Mouse (Mus musculus) kidney, embryonic 16.5 days (tissue): ENCODE results near the gene Rnf111. TPM values are rescaled to one million over a fixed set of nuclear protein-coding genes. Genes with fewer than 3 reads are reported as not detected.
"Not testable (repeated sequence)": the region's sequence is repeated elsewhere in the genome, so short reads cannot be mapped to it uniquely, and the experiment has no call there.

Experiments
- ATAC-seq: fragments of 200-750 bp; cut with Nextera tagmentation; 2 replicates; pipeline ENCODE4 v1.8.0; 2017; ENCODE audit warnings: moderate TSS enrichment; ENCODE audit not compliant: low FRiP score, low TSS enrichment
- H3K27ac ChIP-seq: fragments of 300-500 bp; sonication (generic); 2 replicates; pipeline ENCODE4 v1.5.1; 2014; ENCODE audit warnings: low read length
- H3K27me3 ChIP-seq: fragments of 300-500 bp; sonication (generic); 2 replicates; pipeline ENCODE4 v1.6.1; 2014; ENCODE audit warnings: low read length, control low read depth, mixed read lengths; ENCODE audit not compliant: insufficient read depth
- H3K36me3 ChIP-seq: fragments of 300-500 bp; sonication (generic); 2 replicates; pipeline ENCODE4 v1.6.1; 2014; ENCODE audit warnings: low read length, control low read depth, mixed read lengths; ENCODE audit not compliant: insufficient read depth
- H3K4me1 ChIP-seq: fragments of 300-500 bp; sonication (generic); 2 replicates; pipeline ENCODE4 v1.6.1; 2014; ENCODE audit warnings: low read length, control low read depth, mixed read lengths; ENCODE audit not compliant: insufficient read depth
- H3K4me2 ChIP-seq: fragments of 300-500 bp; sonication (generic); replicated peaks from 2 replicates; pipeline ENCODE4 v1.6.1; 2014; ENCODE audit warnings: low read depth, low read length
- H3K4me3 ChIP-seq: fragments of 300-500 bp; sonication (generic); 2 replicates; pipeline ENCODE4 v1.5.1; 2014; ENCODE audit warnings: mild to moderate bottlenecking, low read length
- H3K9ac ChIP-seq: fragments of 300-500 bp; sonication (generic); replicated peaks from 2 replicates; pipeline ENCODE4 v1.6.1; 2014; ENCODE audit warnings: low read length
- H3K9me3 ChIP-seq: fragments of 300-500 bp; sonication (generic); 2 replicates; pipeline ENCODE4 v1.6.1; 2016; ENCODE audit warnings: low read length, control low read depth
- WGBS: fragments of 180-500 bp; shearing (Covaris S2); extraction: QIAGEN DNeasy Blood & Tissue Kit; methylation state at CpG from one replicate; pipeline ENCODE4 v1.1.7; 2014; 5-methylcytosine and 5-hydroxymethylcytosine counted together
- polyA plus RNA-seq: library from polyadenylated mRNA; unstranded; fragments of >200 nt; fragmentation: Nextera tagmentation; extraction: Ambion mirVana; gene quantifications from 2 replicates; pipeline ENCODE4 v1.2.1, GENCODE M21; 2015

Gene Rnf111
- polyA plus RNA-seq, 1 experiment from 2014 or later, result 27.1 TPM

GRCm38 (mm10) chr9:70475777-70476270 is 27.7 kb downstream of the Rnf111 start:
- Histone ChIP-seq H3K27ac (no peak overlapping the region), H3K27me3 (no peaks in the 10 kb centered on the region), H3K36me3 (peaks cover 38% of the 10 kb centered on the region), H3K9ac (no peak overlapping the region), H3K9me3 (no peaks in the 10 kb centered on the region), H3K4me1 (no peaks in the 10 kb centered on the region), H3K4me3 (no peak overlapping the region), H3K4me2 (no peak overlapping the region)
- no peak for ATAC-seq
- WGBS, result 92% methylated on average over 9 of the region's 9 CpGs

- ATAC-seq, result no peak
- H3K27ac ChIP-seq, result no peak overlapping the region
- H3K4me2 ChIP-seq, result no peak overlapping the region
- no peak overlapping the region for H3K4me3 ChIP-seq
- H3K4me1 ChIP-seq, result no peaks in the 10 kb centered on the region
- H3K9ac ChIP-seq, result no peak overlapping the region
- no peaks in the 10 kb centered on the region for H3K9me3 ChIP-seq
- 100% methylated on average over 1 of the region's 1 CpGs for WGBS
- H3K27me3 ChIP-seq, result no peaks in the 10 kb centered on the region
- H3K36me3 ChIP-seq, result peaks cover 33% of the 10 kb centered on the region
Observed at GRCm38 (mm10) chr9:70473400-70473799, 30.1 kb downstream of the Rnf111 start.

- WGBS, result 92% methylated on average over 11 of the region's 13 CpGs
- H3K27ac ChIP-seq, H3K9ac ChIP-seq, ATAC-seq, H3K27me3 ChIP-seq, H3K4me1 ChIP-seq, H3K4me3 ChIP-seq, H3K4me2 ChIP-seq, H3K9me3 ChIP-seq: not testable (repeated sequence)
- peaks cover 15% of the 10 kb centered on the region; the same call in 1 of the 2 replicates for H3K36me3 ChIP-seq
Observed at GRCm38 (mm10) chr9:70463091-70463490, 40.4 kb downstream of the Rnf111 start.

DNA sequence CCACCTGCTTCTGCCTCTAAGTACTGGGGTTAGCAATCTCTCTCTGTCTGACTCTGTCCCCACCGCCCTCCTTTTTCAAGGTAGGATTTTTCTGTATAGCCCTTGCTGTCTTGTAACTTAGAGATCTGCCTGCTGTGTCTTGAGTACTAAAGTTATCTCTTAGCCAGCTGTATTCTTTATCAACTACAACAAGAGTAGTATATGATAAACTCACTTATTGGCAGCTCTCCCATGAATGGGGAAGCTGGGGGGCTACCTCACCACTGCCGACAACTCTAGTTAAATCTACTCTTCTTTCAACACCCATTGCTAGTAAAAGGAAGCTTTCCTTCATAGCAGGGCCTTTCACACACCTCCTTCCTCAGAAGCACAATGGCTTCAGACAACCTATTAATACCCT is 51.2 kb downstream of the Rnf111 start:
- H3K9ac ChIP-seq, result no peak overlapping the region
- no peak overlapping the region for H3K4me3 ChIP-seq
- no peak overlapping the region for H3K4me2 ChIP-seq
- no peaks in the 10 kb centered on the region for H3K9me3 ChIP-seq
- H3K27me3 ChIP-seq, result no peaks in the 10 kb centered on the region
- H3K27ac ChIP-seq, result no peak overlapping the region
- peaks cover 27% of the 10 kb centered on the region for H3K36me3 ChIP-seq
- no peaks in the 10 kb centered on the region for H3K4me1 ChIP-seq
- 90% methylated on average over 2 of the region's 2 CpGs for WGBS
- ATAC-seq, result no peak

GRCm38 (mm10) chr9:70449072-70449471 is 54.5 kb downstream of the Rnf111 start:
- 88% methylated on average over 5 of the region's 5 CpGs for WGBS
- Histone ChIP-seq H3K36me3 (peaks cover 25% of the 10 kb centered on the region), H3K27me3 (no peaks in the 10 kb centered on the region), H3K9me3 (no peaks in the 10 kb centered on the region), H3K4me3 (no peak overlapping the region), H3K27ac (no peak overlapping the region), H3K4me1 (no peaks in the 10 kb centered on the region), H3K4me2 (no peak overlapping the region), H3K9ac (no peak overlapping the region)
- ATAC-seq, result no peak

GRCm38 (mm10) chr9:70439959-70440358 is 63.6 kb downstream of the Rnf111 start:
- Histone ChIP-seq H3K9ac (no peak overlapping the region), H3K4me3 (no peak overlapping the region), H3K27ac (no peak overlapping the region), H3K4me1 (no peaks in the 10 kb centered on the region), H3K9me3 (no peaks in the 10 kb centered on the region), H3K27me3 (no peaks in the 10 kb centered on the region), H3K4me2 (no peak overlapping the region), H3K36me3 (peaks cover 45% of the 10 kb centered on the region)
- 87% methylated on average over 4 of the region's 4 CpGs for WGBS
- no peak for ATAC-seq

- no peak overlapping the region for H3K9ac ChIP-seq
- no peak overlapping the region for H3K27ac ChIP-seq
- H3K27me3 ChIP-seq, result no peaks in the 10 kb centered on the region
- 95% methylated on average over 2 of the region's 2 CpGs for WGBS
- H3K36me3 ChIP-seq, result peaks cover 35% of the 10 kb centered on the region
- peaks cover 12% of the 10 kb centered on the region for H3K4me1 ChIP-seq
- no peaks in the 10 kb centered on the region for H3K9me3 ChIP-seq
- ATAC-seq, result no peak
- H3K4me2 ChIP-seq, result no peak overlapping the region
- no peak overlapping the region for H3K4me3 ChIP-seq
Observed at GRCm38 (mm10) chr9:70422661-70423060, 80.9 kb downstream of the Rnf111 start.

GRCm38 (mm10) chr9:70421257-70422056 is 82.1 kb downstream of the Rnf111 start, which contains the start of gene Ccnb2:
TSS of gene Ccnb2 (minus strand) at chr9:70421547.
- H3K27me3 ChIP-seq, result no peaks in the 10 kb centered on the region
- WGBS, result 2% methylated on average over 45 of the region's 45 CpGs
- no peaks in the 10 kb centered on the region for H3K9me3 ChIP-seq
- H3K4me1 ChIP-seq, result peaks cover 12% of the 10 kb centered on the region
- ATAC-seq, result peak; percentile 98
- peaks cover 37% of the 10 kb centered on the region for H3K36me3 ChIP-seq
- peak within 1 kb of the TSS; percentile 84 for H3K9ac ChIP-seq
- peak within 1 kb of the TSS; percentile 84 for H3K4me2 ChIP-seq
- H3K4me3 ChIP-seq, result peak within 1 kb of the TSS; percentile 75
- peak within 1 kb of the TSS; percentile 36 for H3K27ac ChIP-seq

- Histone ChIP-seq H3K27me3 (no peaks in the 10 kb centered on the region), H3K27ac (no peak overlapping the region), H3K4me2 (no peak overlapping the region), H3K4me1 (peaks cover 9% of the 10 kb centered on the region), H3K4me3 (no peak overlapping the region), H3K36me3 (peaks cover 58% of the 10 kb centered on the region), H3K9me3 (no peaks in the 10 kb centered on the region), H3K9ac (no peak overlapping the region)
- ATAC-seq, result no peak
- WGBS, result 79% methylated on average over 3 of the region's 3 CpGs
Observed at GRCm38 (mm10) chr9:70416412-70416811, 87.1 kb downstream of the Rnf111 start.

DNA sequence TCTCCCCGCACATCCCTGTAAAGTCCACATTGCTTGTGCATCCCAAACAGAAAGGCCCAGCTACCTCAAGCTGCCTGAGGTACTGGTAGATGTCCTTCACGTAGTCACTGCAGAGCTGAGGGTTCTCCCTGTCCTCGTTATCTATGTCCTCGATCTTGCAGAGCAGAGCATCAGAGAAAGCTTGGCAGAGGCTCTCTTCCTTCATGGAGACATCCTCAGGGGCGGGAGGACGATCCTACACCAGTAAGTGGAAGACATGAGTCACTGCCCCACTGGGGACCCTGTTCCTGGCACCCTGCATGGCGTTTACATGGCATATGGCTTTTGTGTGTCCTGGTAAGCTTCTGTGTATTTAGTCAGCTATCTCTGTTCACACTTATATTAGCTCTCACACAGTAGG is 90.5 kb downstream of the Rnf111 start:
- Histone ChIP-seq H3K4me1 (no peaks in the 10 kb centered on the region), H3K9me3 (no peaks in the 10 kb centered on the region), H3K27me3 (no peaks in the 10 kb centered on the region), H3K36me3 (peaks cover 81% of the 10 kb centered on the region), H3K27ac (no peak overlapping the region), H3K4me2 (no peak overlapping the region), H3K4me3 (no peak overlapping the region), H3K9ac (no peak overlapping the region)
- no peak for ATAC-seq
- 93% methylated on average over 7 of the region's 7 CpGs for WGBS
